Mouse (Mus musculus): ENCODE measurements around the gene Ndufc2. TPM values are rescaled to one million over a fixed set of nuclear protein-coding genes. Genes with fewer than 3 reads are reported as not detected.

The Ndufc2 gene
- 76.4 TPM for polyA plus RNA-seq (2017; shearing (Covaris generic))

GRCm38 (mm10) chr7:97399960-97400715 is at the start of gene Ndufc2:
Ndufc2 (plus strand) TSS chr7:97400003.

GRCm38 (mm10) chr7:97416906-97417777 is 17.3 kb downstream of the Ndufc2 start, which contains the start of gene Thrsp:
Thrsp (minus strand) TSS chr7:97417730.

GRCm38 (mm10) chr7:97451023-97451422 is 51.2 kb downstream of the Ndufc2 start, which contains the start of gene Kctd14:
Kctd14 (plus strand) TSS chr7:97451323.

Other genes with a start within 250 kb of the Ndufc2 start
- 2.9 TPM for gene Usp35, start 68.0 kb upstream of the Ndufc2 start, polyA plus RNA-seq (2017; shearing (Covaris generic))
- 0.27 TPM for gene Kctd21, start 67.7 kb upstream of the Ndufc2 start, polyA plus RNA-seq (2017; shearing (Covaris generic))
- 8.0 TPM for gene Alg8, start 28.4 kb upstream of the Ndufc2 start, polyA plus RNA-seq (2017; shearing (Covaris generic))
- not detected for gene Thrsp, start 17.7 kb downstream of the Ndufc2 start, polyA plus RNA-seq (2017; shearing (Covaris generic))
- gene Kctd14, start 51.3 kb downstream of the Ndufc2 start, polyA plus RNA-seq (2017; shearing (Covaris generic)) = not detected
- 35.2 TPM for gene Ints4, start 81.0 kb downstream of the Ndufc2 start, polyA plus RNA-seq (2017; shearing (Covaris generic))
- 20.8 TPM for gene Aamdc, start 179.5 kb downstream of the Ndufc2 start, polyA plus RNA-seq (2017; shearing (Covaris generic))
- 67.5 TPM for gene Rsf1, start 179.9 kb downstream of the Ndufc2 start, polyA plus RNA-seq (2017; shearing (Covaris generic))